Mouse (Mus musculus) limb, embryonic 14.5 days (tissue): Measurements from ENCODE around the gene Cyp2j13. TPM values are rescaled to one million over a fixed set of nuclear protein-coding genes. Genes with fewer than 3 reads are reported as not detected.
A peak's percentile ranks its signal among the peaks of the same experiment; 100 is the strongest.
"Not testable (repeated sequence)": the region's sequence is repeated elsewhere in the genome, so short reads cannot be mapped to it uniquely, and the experiment has no call there.

ENCODE experiments used
- ATAC-seq: fragments of 200-750 bp; cut with Nextera tagmentation; 2 replicates; pipeline ENCODE4 v1.8.0; 2017; ENCODE audit warnings: low read depth, moderate number of reproducible peaks, moderate TSS enrichment; ENCODE audit not compliant: low FRiP score
- DNase-seq: peaks from one replicate; pipeline ENCODE4 v3.0.0-alpha.2; 2015; ENCODE audit warnings: low spot score
- H3K27ac ChIP-seq: fragments of 300-500 bp; sonication (generic); replicated peaks from 2 replicates; pipeline ENCODE4 v1.5.1; 2014; ENCODE audit warnings: low read depth, mild to moderate bottlenecking, low read length, moderate library complexity, mixed read lengths
- H3K27me3 ChIP-seq: fragments of 300-500 bp; sonication (generic); 2 replicates; pipeline ENCODE4 v1.6.1; 2014; ENCODE audit warnings: low read length, mixed read lengths; ENCODE audit not compliant: control insufficient read depth, insufficient read depth
- H3K36me3 ChIP-seq: fragments of 300-500 bp; sonication (generic); 2 replicates; pipeline ENCODE4 v1.6.1; 2014; ENCODE audit warnings: mild to moderate bottlenecking, low read length, moderate library complexity, mixed read lengths; ENCODE audit not compliant: control insufficient read depth, insufficient read depth
- H3K4me1 ChIP-seq: fragments of 300-500 bp; sonication (generic); 2 replicates; pipeline ENCODE4 v1.6.1; 2014; ENCODE audit warnings: antibody characterized with exemption, low read length, mixed read lengths; ENCODE audit not compliant: control insufficient read depth, insufficient read depth
- H3K4me2 ChIP-seq: fragments of 300-500 bp; sonication (generic); replicated peaks from 2 replicates; pipeline ENCODE4 v1.6.1; 2014; ENCODE audit warnings: low read depth, mild to moderate bottlenecking, low read length, moderate library complexity; ENCODE audit not compliant: severe bottlenecking
- H3K4me3 ChIP-seq: fragments of 300-500 bp; sonication (generic); replicated peaks from 2 replicates; pipeline ENCODE4 v1.5.1; 2014; ENCODE audit warnings: low read length
- H3K9ac ChIP-seq: fragments of 300-500 bp; sonication (generic); 2 replicates; pipeline ENCODE4 v1.6.1; 2014; ENCODE audit warnings: mild to moderate bottlenecking, low read depth, low read length, moderate library complexity; ENCODE audit not compliant: severe bottlenecking
- H3K9me3 ChIP-seq: fragments of 300-500 bp; sonication (generic); 2 replicates; pipeline ENCODE4 v1.6.1; 2016; ENCODE audit warnings: low read length; ENCODE audit not compliant: control insufficient read depth
- POLR2A ChIP-seq: fragments of 200-500 bp; IDR thresholded peaks from 2 replicates; pipeline ENCODE4 v1.8.0; 2012; ENCODE audit warnings: inconsistent platforms, mild to moderate bottlenecking, moderate library complexity, borderline replicate concordance; ENCODE audit not compliant: insufficient read depth, insufficient read length; ENCODE audit errors: extremely low read depth
- WGBS: fragments of 180-500 bp; shearing (Covaris S2); extraction: QIAGEN DNeasy Blood & Tissue Kit; methylation state at CpG from one replicate; pipeline ENCODE4 v1.1.7; 2014; 5-methylcytosine and 5-hydroxymethylcytosine counted together
- polyA plus RNA-seq, 2 experiments: library from polyadenylated mRNA; depleted of rRNA in 1 of 2; stranded (reverse) in 1 of 2; unstranded in 1 of 2; fragments of >200 nt; fragmentation: Nextera tagmentation in 1 of 2; extraction: Ambion mirVana in 1 of 2; gene quantifications; 2 replicates each; pipeline versions ENCODE4 v1.2.1 to v1.2.3; 2012 to 2014

Gene Cyp2j13
- polyA plus RNA-seq, 2 experiments = 0.08 TPM; not detected in 1

DNA sequence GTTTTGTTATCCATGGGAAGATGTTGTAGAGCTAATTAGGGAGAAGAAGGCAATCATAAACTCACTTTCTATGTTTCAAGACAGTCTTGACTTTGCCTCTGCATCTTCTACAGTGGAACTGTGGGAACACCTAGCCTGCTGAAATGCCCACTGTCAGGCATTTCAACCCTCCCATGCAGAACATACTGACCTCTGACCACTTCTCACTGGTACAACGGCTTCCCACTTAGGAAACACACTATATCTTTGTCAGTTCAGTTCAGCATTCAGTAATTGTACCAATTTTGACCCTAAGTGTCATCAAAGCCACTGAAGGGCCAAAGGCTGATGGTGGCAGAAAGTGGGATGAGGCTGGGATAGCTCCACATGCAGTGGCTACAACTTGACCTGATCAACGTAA, 15.3 kb downstream of the Cyp2j13 start:
- TF ChIP-seq POLR2A = no peak
- 77% methylated on average over 2 of the region's 2 CpGs for WGBS

DNA sequence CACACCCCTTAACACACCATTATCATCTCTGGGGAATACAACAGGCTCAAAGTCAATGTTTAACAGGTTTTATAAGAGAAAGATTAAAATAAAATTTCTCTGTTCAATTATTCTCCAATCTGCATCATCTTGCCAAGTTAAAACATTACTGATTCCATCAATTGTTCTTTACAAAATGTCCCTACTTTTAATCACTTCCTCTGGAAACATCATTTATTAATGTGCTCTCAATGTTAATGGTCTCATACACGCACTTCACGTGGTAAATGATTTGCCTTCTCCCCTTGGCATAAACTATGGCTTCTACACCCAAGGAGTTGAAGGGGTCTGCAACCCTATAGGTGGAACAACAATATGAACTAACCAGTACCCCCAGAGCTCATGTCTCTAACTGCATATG, 17.2 kb downstream of the Cyp2j13 start:
- ATAC-seq (no peak), DNase-seq (no peak)
- WGBS = 91% methylated on average over 2 of the region's 2 CpGs
- H3K4me2 ChIP-seq = no peak overlapping the region
- H3K27ac ChIP-seq = no peak overlapping the region
- H3K4me1 ChIP-seq = no peaks in the 10 kb centered on the region
- no peak overlapping the region for H3K9ac ChIP-seq
- H3K4me3 ChIP-seq = no peak overlapping the region
- no peak for TF ChIP-seq POLR2A
- H3K9me3 ChIP-seq = no peaks in the 10 kb centered on the region
- no peaks in the 10 kb centered on the region for H3K27me3 ChIP-seq
- no peaks in the 10 kb centered on the region for H3K36me3 ChIP-seq

More for the DNA sequence above, 15.3 kb downstream of the Cyp2j13 start:
- H3K36me3 ChIP-seq = no peaks in the 10 kb centered on the region
- no peak overlapping the region for H3K4me2 ChIP-seq
- no peak overlapping the region for H3K4me3 ChIP-seq
- no peak for ATAC-seq
- no peaks in the 10 kb centered on the region for H3K27me3 ChIP-seq
- H3K27ac ChIP-seq = no peak overlapping the region
- no peak overlapping the region for H3K9ac ChIP-seq
- no peaks in the 10 kb centered on the region for H3K9me3 ChIP-seq
- H3K4me1 ChIP-seq = no peaks in the 10 kb centered on the region
- no peak for DNase-seq

- no peaks in the 10 kb centered on the region for H3K27me3 ChIP-seq
- H3K4me1 ChIP-seq = no peaks in the 10 kb centered on the region
- H3K9ac ChIP-seq = no peak overlapping the region
- H3K4me2 ChIP-seq = no peak overlapping the region
- ATAC-seq (no peak), DNase-seq (no peak)
- 82% methylated on average over 1 of the region's 1 CpGs for WGBS
- H3K4me3 ChIP-seq = no peak overlapping the region
- TF ChIP-seq POLR2A = no peak
- H3K27ac ChIP-seq = no peak overlapping the region
- no peaks in the 10 kb centered on the region for H3K9me3 ChIP-seq
- no peaks in the 10 kb centered on the region for H3K36me3 ChIP-seq
Measured at GRCm38 (mm10) chr4:96028412-96028811, 48.9 kb downstream of the Cyp2j13 start.

- H3K36me3 ChIP-seq = 0 out of 2 replicates have a peak, but pooled peaks cover under 1% of the 10 kb centered on the region
- no peaks in the 10 kb centered on the region for H3K27me3 ChIP-seq
- H3K9ac ChIP-seq = no peak overlapping the region
- H3K4me1 ChIP-seq = no peaks in the 10 kb centered on the region
- no peak overlapping the region for H3K4me2 ChIP-seq
- no peak overlapping the region for H3K27ac ChIP-seq
- no peak overlapping the region for H3K4me3 ChIP-seq
- ATAC-seq (no peak), DNase-seq (peak; percentile 55)
- H3K9me3 ChIP-seq = no peaks in the 10 kb centered on the region
- TF ChIP-seq POLR2A = no peak
Measured at GRCm38 (mm10) chr4:96022803-96023202, 54.5 kb downstream of the Cyp2j13 start.

- no peak overlapping the region for H3K4me2 ChIP-seq
- H3K4me1 ChIP-seq = no peaks in the 10 kb centered on the region
- WGBS = 92% methylated on average over 1 of the region's 1 CpGs
- H3K27ac ChIP-seq = no peak overlapping the region
- no peaks in the 10 kb centered on the region for H3K27me3 ChIP-seq
- peaks cover 8% of the 10 kb centered on the region; the same call in 1 of the 2 replicates for H3K36me3 ChIP-seq
- ATAC-seq = no peak
- TF ChIP-seq POLR2A = no peak
- no peak for DNase-seq
- no peaks in the 10 kb centered on the region for H3K9me3 ChIP-seq
- H3K4me3 ChIP-seq = no peak overlapping the region
- no peak overlapping the region for H3K9ac ChIP-seq
Measured at GRCm38 (mm10) chr4:96016875-96017274, 60.5 kb downstream of the Cyp2j13 start.

GRCm38 (mm10) chr4:95982221-95982620, 95.1 kb downstream of the Cyp2j13 start:
- 94% methylated on average over 17 of the region's 17 CpGs for WGBS
- not testable (repeated sequence) for H3K4me3 ChIP-seq, H3K27ac ChIP-seq, DNase-seq, H3K4me2 ChIP-seq, H3K9me3 ChIP-seq, H3K9ac ChIP-seq, H3K27me3 ChIP-seq, ATAC-seq, H3K4me1 ChIP-seq, H3K36me3 ChIP-seq

Other genes starting within 250 kb of the Cyp2j13 start
- 9.7 and 10.6 TPM in 2 replicates for gene Hook1, start 110.3 kb downstream of the Cyp2j13 start, polyA plus RNA-seq (2012; rRNA removed)
- gene Hook1, start 110.3 kb downstream of the Cyp2j13 start, polyA plus RNA-seq (2014; fragmentation: Nextera tagmentation; extraction: Ambion mirVana) = 12.6 and 13.5 TPM in 2 replicates
- not detected in 2 replicates for gene Cyp2j12, start 63.6 kb upstream of the Cyp2j13 start, polyA plus RNA-seq (2012; rRNA removed)
- gene Cyp2j12, start 63.6 kb upstream of the Cyp2j13 start, polyA plus RNA-seq (2014; fragmentation: Nextera tagmentation; extraction: Ambion mirVana) = not detected in 2 replicates
- gene Cyp2j7, start 159.1 kb upstream of the Cyp2j13 start, polyA plus RNA-seq (2012; rRNA removed) = not detected in 2 replicates
- not detected in 2 replicates for gene Cyp2j7, start 159.1 kb upstream of the Cyp2j13 start, polyA plus RNA-seq (2014; fragmentation: Nextera tagmentation; extraction: Ambion mirVana)